Mouse (Mus musculus) embryonic facial prominence, embryonic 14.5 days (tissue): ENCODE measurements around the gene Tmem115. TPM values are rescaled to one million over a fixed set of nuclear protein-coding genes. Genes with fewer than 3 reads are reported as not detected.

Source experiments
- ATAC-seq: fragments of 200-750 bp; cut with Nextera tagmentation; 2 replicates; pipeline ENCODE4 v1.8.0; 2017; ENCODE audit warnings: low read depth, moderate number of reproducible peaks, moderate TSS enrichment
- DNase-seq: peaks from one replicate; pipeline ENCODE4 v3.0.0-alpha.2; 2015; ENCODE audit warnings: low spot score
- H3K27ac ChIP-seq: fragments of 300-500 bp; sonication (generic); replicated peaks from 2 replicates; pipeline ENCODE4 v1.5.1; 2014; ENCODE audit warnings: low read depth, mild to moderate bottlenecking, low read length, moderate library complexity
- H3K27me3 ChIP-seq: fragments of 300-500 bp; sonication (generic); replicated peaks from 2 replicates; pipeline ENCODE4 v1.6.1; 2014; ENCODE audit warnings: low read length; ENCODE audit not compliant: control insufficient read depth, insufficient read depth
- H3K36me3 ChIP-seq: fragments of 300-500 bp; sonication (generic); 2 replicates; pipeline ENCODE4 v1.6.1; 2014; ENCODE audit warnings: low read length, mixed read lengths; ENCODE audit not compliant: control insufficient read depth, insufficient read depth
- H3K4me1 ChIP-seq: fragments of 300-500 bp; sonication (generic); 2 replicates; pipeline ENCODE4 v1.6.1; 2014; ENCODE audit warnings: antibody characterized with exemption, low read length; ENCODE audit not compliant: control insufficient read depth, insufficient read depth
- H3K4me2 ChIP-seq: fragments of 300-500 bp; sonication (generic); 2 replicates; pipeline ENCODE4 v1.6.1; 2014; ENCODE audit warnings: low read depth, mild to moderate bottlenecking, low read length, moderate library complexity, mixed read lengths
- H3K4me3 ChIP-seq: fragments of 300-500 bp; sonication (generic); 2 replicates; pipeline ENCODE4 v1.5.1; 2014; ENCODE audit warnings: low read depth, mild to moderate bottlenecking, low read length
- H3K9ac ChIP-seq: fragments of 300-500 bp; sonication (generic); 2 replicates; pipeline ENCODE4 v1.6.1; 2014; ENCODE audit warnings: low read depth, mild to moderate bottlenecking, low read length, moderate library complexity, mixed read lengths
- H3K9me3 ChIP-seq: fragments of 300-500 bp; sonication (generic); 2 replicates; pipeline ENCODE4 v1.6.1; 2016; ENCODE audit warnings: low read length; ENCODE audit not compliant: control insufficient read depth
- WGBS: fragments of 180-500 bp; shearing (Covaris S2); extraction: QIAGEN DNeasy Blood & Tissue Kit; methylation state at CpG from one replicate; pipeline ENCODE4 v1.1.7; 2014; 5-methylcytosine and 5-hydroxymethylcytosine counted together
- polyA plus RNA-seq: library from polyadenylated mRNA; unstranded; fragments of >200 nt; fragmentation: Nextera tagmentation; extraction: Ambion mirVana; gene quantifications from 2 replicates; pipeline ENCODE4 v1.2.1, GENCODE M21; 2014

Gene Tmem115
- polyA plus RNA-seq, 1 experiment from 2014 or later, result 53.1 TPM

GRCm38 (mm10) chr9:107512326-107512725 is 21.4 kb upstream of the Tmem115 start:
- 77% methylated on average over 16 of the region's 16 CpGs for WGBS
- ATAC-seq (no peak), DNase-seq (no peak)
- H3K4me1 ChIP-seq, result peaks cover 33% of the 10 kb centered on the region
- H3K9me3 ChIP-seq, result no peaks in the 10 kb centered on the region
- H3K9ac ChIP-seq, result no peak overlapping the region
- H3K4me2 ChIP-seq, result no peak overlapping the region
- H3K36me3 ChIP-seq, result no peaks in the 10 kb centered on the region
- no peak overlapping the region for H3K4me3 ChIP-seq
- no peaks in the 10 kb centered on the region; the same call in 1 of the 2 replicates for H3K27me3 ChIP-seq
- no peak overlapping the region for H3K27ac ChIP-seq

- no peaks in the 10 kb centered on the region; the same call in 1 of the 2 replicates for H3K27me3 ChIP-seq
- H3K9ac ChIP-seq, result no peak overlapping the region
- peaks cover 24% of the 10 kb centered on the region for H3K4me1 ChIP-seq
- H3K27ac ChIP-seq, result no peak overlapping the region
- peak; percentile 33; the same call in 1 of the 2 replicates for ATAC-seq
- no peaks in the 10 kb centered on the region for H3K36me3 ChIP-seq
- no peaks in the 10 kb centered on the region for H3K9me3 ChIP-seq
- H3K4me3 ChIP-seq, result no peak overlapping the region
- 24% methylated on average over 14 of the region's 14 CpGs for WGBS
- peak; percentile 75 for DNase-seq
- no peak overlapping the region for H3K4me2 ChIP-seq
Observed at GRCm38 (mm10) chr9:107514303-107514955, 19.3 kb upstream of the Tmem115 start.

- 60% methylated on average over 6 of the region's 6 CpGs for WGBS
- no peak overlapping the region for H3K9ac ChIP-seq
- no peak overlapping the region for H3K27ac ChIP-seq
- H3K4me1 ChIP-seq, result peaks cover 17% of the 10 kb centered on the region
- H3K4me2 ChIP-seq, result no peak overlapping the region
- H3K36me3 ChIP-seq, result no peaks in the 10 kb centered on the region
- ATAC-seq (no peak), DNase-seq (no peak)
- peaks cover 6% of the 10 kb centered on the region; the same call in 1 of the 2 replicates for H3K27me3 ChIP-seq
- no peak overlapping the region for H3K4me3 ChIP-seq
- no peaks in the 10 kb centered on the region for H3K9me3 ChIP-seq
Observed at GRCm38 (mm10) chr9:107520331-107520730, 13.4 kb upstream of the Tmem115 start.

- Histone ChIP-seq H3K27me3 (peaks cover 15% of the 10 kb centered on the region), H3K4me2 (peak overlapping the region; percentile 49), H3K36me3 (no peaks in the 10 kb centered on the region), H3K4me1 (peaks cover 17% of the 10 kb centered on the region), H3K9ac (no peak overlapping the region), H3K4me3 (no peak overlapping the region), H3K9me3 (no peaks in the 10 kb centered on the region), H3K27ac (no peak overlapping the region)
- ATAC-seq (peak; percentile 16; the same call in 1 of the 2 replicates), DNase-seq (peak; percentile 31)
- WGBS, result 32% methylated on average over 5 of the region's 5 CpGs
Observed at GRCm38 (mm10) chr9:107521190-107521589, 12.6 kb upstream of the Tmem115 start.

- ATAC-seq (peak; percentile 42; the same call in 1 of the 2 replicates), DNase-seq (peak; percentile 57)
- no peaks in the 10 kb centered on the region for H3K9me3 ChIP-seq
- peaks cover 23% of the 10 kb centered on the region for H3K4me1 ChIP-seq
- peak overlapping the region; percentile 46 for H3K9ac ChIP-seq
- H3K36me3 ChIP-seq, result no peaks in the 10 kb centered on the region
- peaks cover 21% of the 10 kb centered on the region for H3K27me3 ChIP-seq
- H3K4me3 ChIP-seq, result peak overlapping the region; percentile 10; the same call in 1 of the 2 replicates
- peak overlapping the region; percentile 49 for H3K4me2 ChIP-seq
- 21% methylated on average over 25 of the region's 25 CpGs for WGBS
- H3K27ac ChIP-seq, result no peak overlapping the region
Observed at GRCm38 (mm10) chr9:107521711-107522399, 11.9 kb upstream of the Tmem115 start.

- WGBS, result 31% methylated on average over 2 of the region's 2 CpGs
- no peak for ATAC-seq
- Histone ChIP-seq H3K36me3 (no peaks in the 10 kb centered on the region), H3K4me2 (peak overlapping the region; percentile 49; the same call in 1 of the 2 replicates), H3K9ac (peak overlapping the region; percentile 46), H3K27me3 (peaks cover 25% of the 10 kb centered on the region), H3K4me3 (no peak overlapping the region), H3K4me1 (peaks cover 28% of the 10 kb centered on the region), H3K9me3 (no peaks in the 10 kb centered on the region), H3K27ac (no peak overlapping the region)
- no peak for DNase-seq
Observed at GRCm38 (mm10) chr9:107522400-107522711, 11.4 kb upstream of the Tmem115 start.

- peaks cover 31% of the 10 kb centered on the region for H3K27me3 ChIP-seq
- peak overlapping the region; percentile 76 for H3K4me2 ChIP-seq
- H3K4me3 ChIP-seq, result peak overlapping the region; percentile 43
- ATAC-seq, result peak; percentile 67
- H3K9me3 ChIP-seq, result no peaks in the 10 kb centered on the region
- no peaks in the 10 kb centered on the region for H3K36me3 ChIP-seq
- peak overlapping the region; percentile 41 for H3K9ac ChIP-seq
- no peak overlapping the region for H3K27ac ChIP-seq
- 6% methylated on average over 28 of the region's 44 CpGs for WGBS
- DNase-seq, result peak; percentile 64
- peaks cover 21% of the 10 kb centered on the region for H3K4me1 ChIP-seq
Observed at GRCm38 (mm10) chr9:107526198-107527026, 7.3 kb upstream of the Tmem115 start.

- Histone ChIP-seq H3K9ac (peak overlapping the region; percentile 94), H3K4me2 (peak overlapping the region; percentile 98), H3K27ac (peak overlapping the region; percentile 87), H3K9me3 (no peaks in the 10 kb centered on the region), H3K27me3 (no peaks in the 10 kb centered on the region), H3K36me3 (peaks cover 24% of the 10 kb centered on the region), H3K4me1 (peaks cover 23% of the 10 kb centered on the region), H3K4me3 (peak overlapping the region; percentile 91)
- under 1% methylated on average over 33 of the region's 40 CpGs for WGBS
- ATAC-seq (no peak), DNase-seq (no peak)
Observed at GRCm38 (mm10) chr9:107534408-107535202, 860 bp downstream of the Tmem115 start.
